Mouse (Mus musculus): ENCODE data around the gene Gabrb1.

- TF ChIP-seq CTCF (IDR thresholded peaks at IDR 0.05 in 2 of 3, conservative IDR thresholded peaks at IDR 0.05 in 1 of 3; ENCODE audit: control insufficient read depth in 1 of 3, insufficient read depth in 1 of 3, low read depth in 2 of 3, low read length in 3 of 3, poor library complexity in 1 of 3, severe bottlenecking in 1 of 3) (no peak), RAD21 (IDR thresholded peaks at IDR 0.05; ENCODE audit: low read depth, low read length) (no peak), NRF1 (IDR thresholded peaks at IDR 0.05; ENCODE audit: insufficient read depth, low read depth, low read length, poor library complexity, severe bottlenecking) (no peak), GATA1 (IDR thresholded peaks at IDR 0.05; ENCODE audit: low read depth, low read length) (no peak), CHD1 (IDR thresholded peaks at IDR 0.05; ENCODE audit: low read depth, low read length) (no peak), TCF12 (IDR thresholded peaks at IDR 0.05; ENCODE audit: low read depth, low read length) (no peak), POLR2A (IDR thresholded peaks at IDR 0.05; ENCODE audit: control insufficient read depth in 1 of 2, insufficient read depth in 1 of 2, low read depth in 1 of 2, low read length in 2 of 2, poor library complexity in 1 of 2) (no peak), UBTF (IDR thresholded peaks at IDR 0.05; ENCODE audit: borderline replicate concordance, insufficient read depth, low read depth, low read length) (no peak)
These were observed 30.1 kb upstream of the Gabrb1 start for GRCm38 (mm10) chr5:71627820-71628219.

All from MEL (cell line).